Mouse (Mus musculus): ENCODE results near the gene Cerk.
"Not testable (repeated sequence)": the region's sequence is repeated elsewhere in the genome, so short reads cannot be mapped to it uniquely, and the experiment has no call there.

- TF ChIP-seq POLR2A (IDR thresholded peaks at IDR 0.05; ENCODE audit: borderline replicate concordance, extremely low read depth, low read depth, low read length); CTCF (IDR thresholded peaks at IDR 0.05; ENCODE audit: insufficient read depth, low read length): not testable (repeated sequence)
Measured at GRCm38 (mm10) chr15:86216641-86217040, 30.7 kb upstream of the Cerk start.

Measured in lung, adult 2 months (tissue).